Mouse (Mus musculus) CD4-positive, CD25-positive, alpha-beta regulatory T cell, adult 4 months (primary cell): ENCODE results near the gene Eif2ak4. TPM values are rescaled to one million over a fixed set of nuclear protein-coding genes. Genes with fewer than 3 reads are reported as not detected.

Source experiments
- ATAC-seq: one replicate; pipeline ENCODE4 v1.8.0; 2017
- polyA plus RNA-seq, 2 experiments: library from polyadenylated mRNA; unstranded; fragments of 100-300 nt; shearing (Covaris generic); gene quantifications; one replicate each; pipeline ENCODE4 v1.2.1; 2017

The Eif2ak4 gene
- polyA plus RNA-seq = 1 to 10 TPM; 2.9 to 3.1 TPM

GRCm38 (mm10) chr2:118388341-118389335, at the start of gene Eif2ak4:
TSS of gene Eif2ak4 (plus strand) at chr2:118388618.
- ATAC-seq = peak; percentile 98

- ATAC-seq = no peak
Measured at GRCm38 (mm10) chr2:118341295-118341694, 47.1 kb upstream of the Eif2ak4 start.

GRCm38 (mm10) chr2:118343897-118344296, 44.5 kb upstream of the Eif2ak4 start:
- no peak for ATAC-seq

- ATAC-seq = no peak
Measured at GRCm38 (mm10) chr2:118345535-118345934, 42.9 kb upstream of the Eif2ak4 start.

- ATAC-seq = no peak
Measured at GRCm38 (mm10) chr2:118353498-118353897, 34.9 kb upstream of the Eif2ak4 start.

- no peak for ATAC-seq
Measured at GRCm38 (mm10) chr2:118353916-118354403, 34.5 kb upstream of the Eif2ak4 start.

- ATAC-seq = no peak
Measured at GRCm38 (mm10) chr2:118355138-118355719, 33.2 kb upstream of the Eif2ak4 start.

GRCm38 (mm10) chr2:118371841-118372240, 16.6 kb upstream of the Eif2ak4 start:
- no peak for ATAC-seq

GRCm38 (mm10) chr2:118372561-118372900, 15.9 kb upstream of the Eif2ak4 start:
- ATAC-seq = no peak

GRCm38 (mm10) chr2:118372901-118373571, 15.4 kb upstream of the Eif2ak4 start, which contains the start of gene Gpr176:
TSS of gene Gpr176 (minus strand) at chr2:118373419.
- peak; percentile 33 for ATAC-seq

- peak; percentile 87 for ATAC-seq
Measured at GRCm38 (mm10) chr2:118373572-118374279, 14.7 kb upstream of the Eif2ak4 start.

- ATAC-seq = no peak
Measured at GRCm38 (mm10) chr2:118375522-118375921, 12.9 kb upstream of the Eif2ak4 start.

GRCm38 (mm10) chr2:118375931-118376330, 12.5 kb upstream of the Eif2ak4 start:
- ATAC-seq = no peak

- ATAC-seq = no peak
Measured at GRCm38 (mm10) chr2:118379756-118380155, 8.7 kb upstream of the Eif2ak4 start.

- no peak for ATAC-seq
Measured at GRCm38 (mm10) chr2:118383387-118383786, 5.0 kb upstream of the Eif2ak4 start.

- no peak for ATAC-seq
Measured at GRCm38 (mm10) chr2:118389569-118389968, 1.2 kb downstream of the Eif2ak4 start.

- no peak for ATAC-seq
Measured at GRCm38 (mm10) chr2:118390072-118390471, 1.7 kb downstream of the Eif2ak4 start.

GRCm38 (mm10) chr2:118391201-118391600, 2.8 kb downstream of the Eif2ak4 start:
- no peak for ATAC-seq

- ATAC-seq = no peak
Measured at GRCm38 (mm10) chr2:118399751-118400150, 11.3 kb downstream of the Eif2ak4 start.

GRCm38 (mm10) chr2:118401834-118402727, 13.7 kb downstream of the Eif2ak4 start:
- ATAC-seq = no peak

GRCm38 (mm10) chr2:118404336-118404735, 15.9 kb downstream of the Eif2ak4 start:
- no peak for ATAC-seq
